12 mouse cellular contexts compared by ENCODE assay signal in the genomic region with DNA sequence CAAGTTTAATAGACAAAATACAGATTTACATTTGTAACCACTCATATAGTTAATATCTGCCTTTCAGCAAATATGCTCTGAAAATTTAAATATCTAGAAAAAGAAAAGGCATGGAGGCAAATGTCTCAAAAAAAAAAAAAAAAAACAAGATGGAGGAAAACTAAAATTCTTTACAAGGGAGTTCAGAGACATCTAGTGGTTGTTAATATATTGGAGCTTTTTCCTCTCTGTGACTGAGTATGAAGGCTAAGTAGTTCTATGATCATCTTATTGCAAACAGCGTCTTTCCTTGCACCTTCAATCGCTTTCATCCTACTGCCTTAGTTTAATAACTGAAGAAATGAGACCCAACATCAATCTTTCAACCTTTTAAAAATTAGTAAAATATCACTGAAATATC.
DNase-seq lines count a peak whose midpoint lies in the region; TF ChIP-seq lines count a peak whose summit lies in the region.
"Had no signal": no experiment of that assay in that cellular context is flagged by ENCODE, and none has a peak within 500 bp of the region (broad histone marks: within the 10 kb centered on the region; RNA-seq: fewer than 3 reads in every experiment).

No protein-coding gene starts in this region.

- peak; percentile 0 for DNase-seq in kidney, adult 2 months
- DNase-seq in kidney, postnatal 4 days, result no peak
- DNase-seq in 3T3-L1 (ENCODE audit: low read depth, low spot score) (peak; percentile 63), 416B (ENCODE audit: low read depth) (peak; percentile 32)
- DNase-seq in brain, adult 2 months (ENCODE audit: low read depth, low spot score), result peak; percentile 30
- no peak for DNase-seq in adrenal gland, adult (ENCODE audit: inconsistent age in 2 of 2, low spot score in 1 of 2)
- DNase-seq in thymus, adult 18-20 months, result no peak

- H3K36me3 ChIP-seq in kidney, adult 2 months (ENCODE audit: control insufficient read depth, insufficient read depth, low read length), result no peaks in the 10 kb centered on the region
- H3K36me3 ChIP-seq: embryonic facial prominence, embryonic 15.5 days; heart, embryonic 13.5 days; intestine, embryonic 15.5 days had no signal

- no peaks in the 10 kb centered on the region for H3K4me1 ChIP-seq in kidney, adult 2 months (ENCODE audit: control insufficient read depth, insufficient read depth, low read length)
- H3K4me1 ChIP-seq: embryonic facial prominence, embryonic 15.5 days; heart, embryonic 13.5 days; intestine, embryonic 15.5 days; neural tube, embryonic 15.5 days had no signal

- 0 out of 2 replicates have a peak, but pooled peaks have one; percentile 2 for TF ChIP-seq CTCF in kidney, adult 2 months (conservative IDR thresholded peaks at IDR 0.05; ENCODE audit: insufficient read depth, insufficient read length, low read depth, low read length)

- H3K27me3 ChIP-seq in kidney, adult 2 months (replicated peaks; ENCODE audit: control insufficient read depth, insufficient read depth, low read length), result no peaks in the 10 kb centered on the region
- H3K27me3 ChIP-seq: embryonic facial prominence, embryonic 15.5 days; heart, embryonic 13.5 days; intestine, embryonic 15.5 days; neural tube, embryonic 15.5 days had no signal

- no peak overlapping the region for H3K4me3 ChIP-seq in kidney, adult 2 months (ENCODE audit: insufficient read depth, low read depth, low read length)
- H3K4me3 ChIP-seq: embryonic facial prominence, embryonic 15.5 days; heart, embryonic 13.5 days; intestine, embryonic 15.5 days; neural tube, embryonic 15.5 days had no signal

- WGBS in kidney, adult 2 months, result 56% methylated on average over 2 of the region's 2 CpGs

- H3K27ac ChIP-seq in kidney, adult 2 months (ENCODE audit: insufficient read depth, low read depth, low read length), result no peak overlapping the region
- H3K27ac ChIP-seq: embryonic facial prominence, embryonic 15.5 days; heart, embryonic 13.5 days; intestine, embryonic 15.5 days; liver, embryonic 14.5 days; neural tube, embryonic 15.5 days had no signal

- TF ChIP-seq POLR2A in kidney, adult 2 months (IDR thresholded peaks at IDR 0.05; ENCODE audit: low read depth, low read length), result no peak

Comparison
In these comparisons a context has a peak if more than half of its experiments do, and no peak if none do; other contexts are left out.
1. DNase-seq: peak in kidney, adult 2 months (single experiment), 3T3-L1 (single experiment), 416B (single experiment) and brain, adult 2 months (single experiment); none in kidney, postnatal 4 days (0 of 2), adrenal gland, adult (0 of 2) and thymus, adult 18-20 months (0 of 2).